Mouse (Mus musculus) cerebellum, postnatal 10 days (tissue): ENCODE results near the gene Rad50.

ENCODE experiments used
- DNase-seq, 2 experiments: peaks; one replicate each; pipeline ENCODE4 v3.0.0; 2021; ENCODE audit warnings: mixed read lengths in 2 of 2

Rad50 gene

DNA sequence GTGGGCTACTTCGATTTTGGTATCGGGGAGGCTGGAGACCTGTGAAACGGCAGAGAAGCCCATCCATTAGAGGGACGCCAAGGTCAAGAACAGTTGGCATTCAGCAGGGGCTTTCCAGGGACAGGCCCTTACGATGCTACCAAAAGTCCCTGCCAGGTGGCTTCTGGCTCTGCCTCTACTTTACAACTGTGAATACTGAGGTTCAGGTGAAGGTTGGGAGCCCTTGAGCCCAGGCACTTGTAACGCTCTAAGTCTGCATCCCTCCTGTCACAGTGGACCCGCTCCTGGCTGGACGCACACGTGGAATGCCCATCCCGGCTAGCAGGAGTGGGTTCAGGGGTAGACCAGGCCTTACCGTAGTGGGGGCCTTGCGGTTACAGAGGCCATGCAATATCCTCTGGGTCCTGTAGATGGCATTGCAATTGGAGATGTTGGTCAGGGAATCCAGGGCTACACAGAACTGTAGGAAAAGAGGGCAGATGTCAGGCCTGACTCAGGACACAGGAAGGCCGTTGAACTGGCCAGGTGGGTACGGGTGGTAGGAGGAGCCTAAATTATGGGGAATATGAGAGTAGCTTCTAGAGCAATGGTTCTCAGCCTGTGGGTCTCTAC lies 74.9 kb downstream of the Rad50 start:
- peak; percentile 65 to 69 for DNase-seq

DNA sequence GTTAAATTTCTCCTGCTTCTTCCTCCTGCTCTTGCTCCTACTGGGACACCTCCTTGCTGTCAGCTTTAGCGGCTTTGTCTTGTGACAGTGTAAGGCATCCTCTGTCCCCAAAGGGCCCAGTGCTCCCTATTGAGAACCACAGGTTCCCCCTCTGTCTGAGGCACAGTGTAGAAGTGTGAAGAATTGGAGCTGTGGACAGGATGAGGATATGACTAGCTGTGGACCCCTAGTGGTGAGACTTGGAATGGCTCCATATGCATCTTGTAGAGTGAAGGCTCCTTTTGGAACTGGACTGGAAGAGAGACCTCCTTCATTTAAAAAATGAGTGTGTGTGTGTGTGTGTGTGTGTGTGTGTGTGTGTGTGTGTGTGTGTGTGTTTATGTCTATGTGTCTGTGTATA lies 79.3 kb downstream of the Rad50 start:
- peak; percentile 91 to 95 for DNase-seq

DNA sequence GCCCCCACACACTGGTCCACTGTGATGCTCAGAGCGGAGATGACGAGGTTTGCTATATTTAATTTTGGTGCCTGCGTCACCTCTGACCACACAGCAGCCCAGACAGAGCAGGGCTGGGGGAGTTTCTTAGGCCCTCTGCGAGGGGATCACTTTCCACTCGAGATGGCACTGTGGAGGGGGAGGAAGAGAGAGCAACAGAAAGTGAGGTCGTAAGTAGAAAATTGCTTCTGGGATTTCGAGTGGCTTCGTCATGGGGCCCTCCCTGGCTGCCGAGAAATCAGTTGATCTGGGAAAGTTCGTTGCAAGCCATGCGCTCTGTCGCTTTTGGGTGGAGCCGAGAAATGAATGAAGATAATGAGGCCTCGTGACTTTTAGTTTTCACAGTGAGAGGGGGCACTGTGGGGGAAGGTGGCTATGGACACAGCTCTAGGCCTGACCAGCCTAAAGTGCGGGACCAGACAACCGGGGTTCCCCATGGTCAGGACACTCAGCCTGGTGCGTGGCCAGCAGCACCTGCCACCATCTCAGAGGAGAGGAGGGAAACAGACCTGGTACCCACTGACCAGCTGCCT lies 80.2 kb downstream of the Rad50 start:
- DNase-seq, result no peak

DNA sequence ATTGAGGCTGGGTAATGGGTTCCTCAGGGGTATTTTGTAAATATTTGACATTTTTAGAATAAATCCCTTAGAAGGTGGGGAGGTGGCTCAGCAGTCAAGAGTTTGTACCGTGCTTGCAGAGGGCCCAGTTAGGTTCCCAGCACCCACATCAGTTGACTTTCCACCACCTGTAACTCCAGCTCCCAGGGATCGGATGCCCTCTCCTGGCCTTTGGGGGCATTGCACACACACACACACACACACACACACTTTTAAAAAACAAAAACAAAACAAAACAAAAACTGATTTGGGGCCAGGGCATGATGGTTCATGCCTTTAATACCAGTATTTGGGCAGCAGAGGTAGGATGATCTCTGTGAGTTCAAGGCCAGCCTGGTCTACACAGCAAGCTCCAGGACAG lies 83.0 kb downstream of the Rad50 start:
- DNase-seq, result no peak

DNA sequence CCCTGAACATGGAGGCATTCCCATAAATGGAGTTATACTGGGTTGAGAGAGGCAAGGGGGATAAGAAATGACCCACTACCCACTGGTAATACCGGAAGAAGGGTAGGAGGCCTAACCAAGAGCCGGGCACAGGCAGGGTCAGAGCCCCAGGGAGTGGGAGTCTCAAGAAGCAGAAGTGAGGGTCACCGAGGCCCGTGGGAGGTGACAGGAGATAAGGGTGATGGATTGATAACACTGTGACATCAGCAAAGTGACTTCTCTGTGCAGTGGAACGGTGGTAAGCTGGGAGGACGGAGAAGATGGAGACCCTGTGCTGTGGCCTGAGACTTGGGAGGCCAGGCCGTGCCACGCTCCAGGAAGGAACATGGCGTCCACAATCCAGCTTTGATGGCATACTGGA lies 83.5 kb downstream of the Rad50 start:
- no peak for DNase-seq

DNA sequence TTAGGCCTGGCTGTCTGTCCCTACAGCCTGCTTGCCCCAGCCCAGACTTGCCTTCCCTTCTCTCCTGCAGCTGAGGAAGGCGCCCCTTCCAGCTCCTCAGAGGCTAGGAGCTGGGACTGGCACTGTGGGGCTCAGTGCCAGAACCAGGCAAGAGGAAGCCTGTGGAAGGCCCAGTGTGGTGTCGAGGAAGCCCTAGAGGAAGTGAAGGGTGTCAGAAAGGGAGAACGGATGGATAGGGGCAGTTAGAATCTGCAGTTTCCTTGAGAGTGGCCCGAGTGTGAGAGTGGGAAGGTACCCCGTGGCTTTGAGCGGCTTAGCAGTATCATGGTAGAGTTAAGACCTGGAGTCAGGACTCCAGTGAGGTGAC lies 84.7 kb downstream of the Rad50 start:
- no peak for DNase-seq

DNA sequence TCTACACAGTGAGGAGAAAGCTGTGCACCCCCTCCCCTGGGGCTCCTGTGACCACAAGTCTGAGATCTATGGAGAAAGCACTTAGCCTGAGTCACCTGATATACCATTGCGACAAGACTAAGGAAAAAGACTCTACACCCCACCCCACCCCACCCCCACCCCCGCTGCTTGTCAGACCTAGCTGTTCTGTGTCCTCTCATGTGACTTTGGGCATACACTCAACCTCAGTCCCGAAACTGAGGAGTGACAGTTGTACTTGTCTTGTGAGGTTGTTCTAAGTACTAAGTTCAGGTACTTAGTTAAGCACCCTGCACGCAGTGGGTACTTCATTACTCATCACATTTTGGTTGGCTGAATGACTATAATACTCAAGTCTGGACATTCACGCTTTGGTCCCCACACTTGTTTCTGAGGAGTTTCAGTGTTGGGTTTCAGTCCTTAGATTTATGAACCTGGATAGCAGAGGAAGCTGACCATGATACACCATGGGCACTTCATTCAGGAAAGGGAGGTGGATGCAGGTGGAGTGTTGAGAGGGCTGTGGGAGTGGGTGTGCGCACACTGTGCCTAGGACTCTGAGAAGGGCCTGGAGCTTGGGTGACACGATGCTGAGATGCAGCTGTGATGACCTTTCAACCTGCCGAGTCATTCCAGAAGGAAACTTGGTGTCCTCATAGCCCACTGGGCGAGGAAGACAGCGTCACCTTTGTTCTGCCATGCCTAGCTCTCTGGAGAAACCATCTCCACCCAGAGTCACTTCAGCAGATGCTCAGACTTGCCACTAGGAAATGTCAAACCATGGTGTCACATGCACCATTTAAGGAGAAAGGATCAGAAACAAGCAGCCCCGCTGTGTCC lies 85.3 kb downstream of the Rad50 start:
- DNase-seq, result no peak

DNA sequence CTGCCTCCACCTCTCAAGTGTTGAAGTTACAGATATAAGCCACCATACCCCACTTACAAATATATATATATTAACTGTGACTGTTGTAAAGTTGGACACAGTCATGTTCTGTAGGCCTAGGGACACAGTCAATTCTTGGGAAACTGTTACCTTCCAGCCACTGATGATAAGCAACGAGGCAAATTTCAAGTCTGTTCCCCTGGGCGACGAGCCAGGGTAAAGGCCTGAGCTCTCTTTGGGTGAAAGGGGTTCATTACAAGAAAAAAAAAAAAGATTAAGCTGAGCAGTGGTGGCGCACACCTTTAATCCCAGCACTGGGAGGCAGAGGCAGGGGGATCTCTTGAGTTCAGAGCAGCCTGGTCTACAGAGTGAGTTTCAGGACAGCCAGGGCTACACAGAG lies 87.0 kb downstream of the Rad50 start:
- DNase-seq, result no peak

DNA sequence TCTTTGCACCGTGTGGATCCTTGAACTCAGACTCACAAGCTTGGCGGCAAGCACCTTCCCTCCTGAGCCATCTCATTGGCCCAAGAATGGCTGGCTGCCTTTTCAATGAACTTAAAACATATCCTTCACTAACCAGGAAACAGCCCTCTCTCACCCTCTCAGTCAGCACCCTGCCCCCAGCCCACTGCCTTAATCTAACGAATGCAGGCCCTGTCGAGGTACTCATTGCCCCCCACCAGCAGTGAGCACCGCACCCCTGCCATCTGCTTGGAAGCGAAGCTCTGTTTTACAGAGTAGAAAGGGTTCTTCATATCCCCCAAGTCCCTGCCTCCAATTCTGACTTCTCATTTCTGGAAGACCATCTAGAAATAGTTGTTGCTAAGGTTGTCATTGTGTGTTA lies 87.7 kb downstream of the Rad50 start:
- DNase-seq, result no peak

DNA sequence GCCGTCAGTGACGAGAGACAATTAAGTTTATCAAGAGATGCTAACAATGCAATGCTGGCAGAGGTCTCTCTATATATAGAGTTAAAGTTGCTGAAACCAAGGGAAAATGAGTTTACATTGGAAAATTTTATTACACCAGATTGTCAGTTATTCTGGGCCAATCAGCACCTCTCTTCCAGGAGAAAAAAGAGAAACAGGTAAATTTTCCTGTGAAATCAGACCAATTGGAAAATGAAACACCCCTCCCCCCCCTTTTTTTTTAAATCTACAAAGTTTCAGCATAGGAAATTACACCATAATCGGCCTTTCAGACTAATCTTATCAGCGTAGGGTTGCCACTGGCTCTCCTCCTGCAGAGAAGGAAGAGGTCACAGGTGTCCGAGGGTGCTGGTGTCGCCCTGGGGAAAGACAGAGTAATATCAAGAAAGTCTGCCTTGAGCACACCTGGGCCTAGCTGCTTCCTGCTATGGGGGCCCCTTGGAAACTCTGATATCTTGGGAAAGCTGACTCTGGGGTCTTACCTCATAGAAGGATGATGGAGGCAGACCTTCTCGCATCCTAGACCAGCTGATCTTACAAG lies 88.4 kb downstream of the Rad50 start, which contains the start of gene Il4:
Gene Il4, minus strand, starts transcription at position 51 of the 580 bp plus-strand sequence.
- DNase-seq, result no peak

DNA sequence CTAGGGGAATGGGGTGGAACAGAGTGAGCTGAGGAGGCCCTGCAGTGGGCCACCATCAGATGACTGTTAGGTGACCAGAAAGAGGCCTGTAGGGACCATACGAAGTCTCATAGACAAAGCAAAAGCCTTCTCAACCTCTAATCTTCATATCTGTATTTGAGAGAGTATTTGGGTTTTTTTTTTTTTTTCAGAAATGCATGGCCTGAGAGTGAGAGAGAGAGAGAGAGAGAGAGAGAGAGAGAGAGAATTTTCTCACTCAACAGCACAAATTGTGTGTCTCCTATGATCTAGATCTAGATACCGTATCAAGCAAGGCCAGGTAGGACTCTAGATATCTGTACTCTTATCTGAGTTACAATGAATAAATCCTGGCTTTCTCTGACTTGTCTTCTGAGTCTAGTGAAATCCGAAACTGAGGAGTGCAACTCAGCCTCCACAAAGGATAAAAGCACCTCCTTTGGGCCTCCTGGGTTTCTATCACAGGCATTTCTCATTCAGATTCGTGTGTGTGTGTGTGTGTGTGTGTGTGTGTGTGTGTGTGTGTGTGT lies 89.5 kb downstream of the Rad50 start:
- DNase-seq, result no peak

DNA sequence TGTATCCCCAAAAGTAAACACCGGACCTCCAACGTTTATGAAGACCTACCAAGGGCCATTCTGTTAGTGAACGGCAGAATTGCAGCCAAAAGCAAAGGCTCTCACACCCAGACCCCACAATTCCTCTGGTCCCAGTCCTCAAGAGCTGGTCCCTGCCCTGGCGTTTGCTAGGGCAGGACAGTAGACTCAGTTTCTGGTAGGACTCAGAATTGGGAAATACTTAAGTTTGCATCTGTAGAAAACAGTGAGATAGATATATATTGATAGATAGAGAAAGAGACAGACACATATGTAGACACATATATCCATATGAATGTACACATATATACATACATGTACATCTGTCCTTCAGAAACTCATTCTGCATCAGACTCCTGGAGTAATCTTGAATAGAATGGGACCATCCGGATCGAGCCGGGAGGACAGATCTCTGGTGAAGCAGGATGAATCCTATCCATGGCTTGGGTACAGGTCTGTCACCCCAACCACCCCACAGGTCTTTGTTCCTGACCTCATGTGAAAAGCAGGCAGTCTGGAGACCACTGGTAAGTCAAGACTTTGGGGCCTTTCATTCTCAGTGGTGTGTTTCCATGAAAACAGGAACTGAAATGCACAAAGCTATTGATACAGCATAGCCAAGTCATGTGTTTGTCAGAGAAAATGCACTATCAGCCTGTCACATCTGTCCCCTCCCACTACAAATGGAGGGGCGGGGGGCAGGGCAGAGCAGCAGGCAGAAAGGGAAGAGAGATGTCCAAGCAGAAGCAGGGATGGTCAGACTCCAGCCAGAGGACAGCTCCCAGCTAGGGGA lies 90.2 kb downstream of the Rad50 start:
- DNase-seq, result no peak

DNA sequence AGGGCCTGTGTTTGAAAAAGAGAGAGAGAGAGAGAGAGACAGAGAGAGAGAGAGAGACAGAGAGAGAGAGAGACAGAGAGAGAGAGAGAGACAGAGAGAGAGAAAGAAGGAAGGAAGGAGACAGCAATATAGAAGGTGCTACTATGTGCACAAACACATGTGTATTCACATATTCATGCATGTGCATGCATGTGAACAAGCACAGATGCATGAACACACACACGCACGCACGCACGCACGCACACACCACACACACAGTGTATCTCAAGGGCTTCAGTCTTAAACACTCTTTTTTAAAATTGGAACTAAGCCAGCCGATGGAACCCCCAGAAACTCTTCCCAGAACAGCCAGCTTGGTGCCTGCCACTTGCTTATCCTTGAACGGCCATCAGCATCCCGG lies 91.5 kb downstream of the Rad50 start:
- DNase-seq, result no peak

DNA sequence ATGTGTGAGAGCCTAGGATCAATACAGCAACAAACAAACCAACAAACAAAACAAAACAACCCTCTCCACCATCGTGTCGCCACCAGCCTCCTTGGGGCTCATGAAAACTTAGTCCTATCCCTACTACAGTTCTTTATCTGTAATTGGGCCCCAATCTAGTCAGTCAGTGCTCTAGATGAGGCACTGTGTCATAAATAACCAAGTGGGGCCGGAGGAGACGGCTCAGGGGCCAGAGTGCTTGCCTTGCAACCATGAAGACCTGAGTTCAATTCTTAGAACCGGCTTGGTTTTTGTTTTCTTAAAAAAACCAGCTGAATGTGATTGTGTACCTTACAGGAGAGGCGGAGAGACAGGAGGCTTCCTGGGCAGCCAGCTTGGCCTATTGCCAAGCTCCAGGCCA lies 91.9 kb downstream of the Rad50 start:
- DNase-seq, result peak in 1 of 2 experiments; percentile 27

DNA sequence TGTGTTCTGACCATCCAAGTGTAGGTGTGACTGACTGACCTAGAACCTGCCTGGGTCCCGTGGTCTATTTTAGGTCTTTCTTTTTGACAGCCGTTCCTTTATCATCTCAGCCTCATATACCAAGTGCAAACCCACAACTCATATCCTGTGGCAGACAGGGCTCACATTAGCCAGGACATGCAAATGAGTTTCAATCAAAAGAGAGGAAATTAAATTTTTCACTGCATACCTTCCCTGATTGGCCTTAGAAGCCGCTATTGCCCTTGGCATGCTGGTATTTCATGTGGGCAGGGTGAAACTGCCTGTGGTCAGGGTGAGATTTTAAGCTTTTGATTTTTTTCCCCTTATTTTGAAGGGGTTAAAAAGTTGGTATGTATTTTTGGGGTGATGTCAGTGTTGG lies 97.4 kb downstream of the Rad50 start:
- DNase-seq, result no peak

DNA sequence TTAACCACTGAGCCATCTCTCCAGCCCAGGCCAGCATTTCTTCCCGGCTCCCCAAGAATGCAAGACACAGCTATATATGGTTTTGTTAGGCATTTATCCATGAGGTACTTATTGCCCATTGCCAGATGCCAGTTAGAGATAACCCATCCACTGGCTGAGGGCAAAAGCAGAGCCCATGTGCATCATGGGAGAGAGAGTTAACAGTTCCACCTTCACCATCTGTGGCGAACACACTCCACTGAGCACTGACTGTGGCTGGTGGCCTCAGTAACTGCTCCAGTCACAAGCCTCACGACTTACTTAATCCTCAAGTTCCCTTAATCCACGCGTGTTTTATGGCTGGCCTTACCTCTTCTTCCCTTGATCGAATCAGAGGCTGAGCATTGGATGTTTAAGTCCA lies 97.9 kb downstream of the Rad50 start:
- DNase-seq, result no peak

DNA sequence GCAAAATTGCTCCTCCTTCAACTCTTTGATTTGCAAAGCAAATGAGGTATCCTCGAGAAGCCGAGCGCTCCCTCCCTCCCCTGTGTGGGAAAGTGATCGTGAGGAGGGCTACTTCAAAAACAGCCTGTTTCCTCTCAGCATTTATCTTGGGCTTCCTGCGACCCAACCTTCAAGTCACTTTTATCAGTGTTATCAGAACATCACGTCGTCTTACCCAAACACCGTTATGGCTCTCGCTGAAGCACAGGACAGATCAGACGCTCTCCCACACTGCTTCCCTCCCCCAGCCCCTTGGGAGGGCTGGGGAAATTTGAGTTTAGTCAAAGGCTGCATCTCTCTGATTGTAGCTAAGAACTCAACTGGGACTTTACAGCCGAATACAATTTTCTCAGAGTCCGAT lies 101.5 kb downstream of the Rad50 start:
- DNase-seq, result no peak

DNA sequence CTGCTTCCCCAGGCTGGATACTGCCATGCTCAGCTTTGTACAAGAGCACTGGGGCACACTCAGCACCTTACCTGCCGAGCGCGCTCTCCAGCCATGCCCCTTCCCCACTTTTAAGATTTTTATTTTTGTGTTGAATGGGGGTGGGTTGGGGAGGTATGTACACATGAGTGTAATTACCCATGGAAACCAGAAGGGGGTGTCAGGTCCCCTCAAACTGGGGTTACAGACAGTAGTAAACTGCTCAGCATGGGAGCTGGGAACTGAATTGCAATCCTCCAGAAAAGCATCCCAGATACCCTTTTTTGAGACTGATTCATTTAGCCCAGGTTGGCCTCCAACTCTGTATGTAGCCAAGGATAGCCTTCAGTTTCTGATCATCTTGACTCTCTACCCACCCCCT lies 102.1 kb downstream of the Rad50 start:
- DNase-seq, result no peak
